Mouse (Mus musculus): ENCODE results near the gene Ttyh3.
A peak's percentile ranks its signal among the peaks of the same experiment; 100 is the strongest.

The Ttyh3 gene

DNA sequence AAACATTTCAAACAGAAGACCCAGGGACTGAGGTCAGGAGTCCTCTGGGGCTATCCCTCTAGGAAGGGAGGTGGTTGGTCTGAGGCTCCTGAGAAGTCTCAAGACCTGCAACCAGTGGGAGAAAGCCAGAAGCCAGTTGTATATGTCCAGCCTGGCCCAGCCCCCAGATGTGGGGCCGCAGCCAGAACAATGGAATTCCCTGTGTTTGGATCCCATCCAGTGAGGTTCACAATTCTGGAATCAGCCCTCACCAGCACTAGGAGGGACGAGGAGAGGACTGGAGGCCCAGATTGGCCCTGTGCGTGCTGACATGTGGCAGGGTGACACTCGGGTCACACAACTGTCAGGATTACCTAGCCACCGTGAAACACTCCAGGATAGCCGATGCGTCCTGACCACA, 3.8 kb upstream of the Ttyh3 start:
- no peak for DNase-seq (ENCODE audit: low spot score in 2 of 2)

DNA sequence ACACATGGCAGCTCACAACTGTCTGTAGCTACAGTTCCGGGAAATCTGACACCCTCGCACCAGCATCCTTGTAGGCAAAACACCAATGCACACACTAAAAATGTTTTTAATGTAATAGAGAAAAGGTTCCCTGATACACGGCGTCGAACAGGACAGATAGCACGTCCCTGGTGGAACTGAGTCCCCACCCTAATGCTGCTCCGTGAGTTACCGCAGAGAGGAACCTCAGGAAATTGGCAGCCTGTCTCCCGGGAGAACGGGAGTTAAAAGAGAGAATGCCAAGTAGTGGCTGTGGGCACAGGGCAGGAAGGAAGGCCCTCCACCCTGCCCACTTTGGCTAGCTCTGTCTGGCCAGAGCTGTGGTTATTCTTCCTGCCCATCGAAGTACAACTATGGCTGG, 2.4 kb upstream of the Ttyh3 start:
- DNase-seq (ENCODE audit: low spot score in 2 of 2) = no peak

DNA sequence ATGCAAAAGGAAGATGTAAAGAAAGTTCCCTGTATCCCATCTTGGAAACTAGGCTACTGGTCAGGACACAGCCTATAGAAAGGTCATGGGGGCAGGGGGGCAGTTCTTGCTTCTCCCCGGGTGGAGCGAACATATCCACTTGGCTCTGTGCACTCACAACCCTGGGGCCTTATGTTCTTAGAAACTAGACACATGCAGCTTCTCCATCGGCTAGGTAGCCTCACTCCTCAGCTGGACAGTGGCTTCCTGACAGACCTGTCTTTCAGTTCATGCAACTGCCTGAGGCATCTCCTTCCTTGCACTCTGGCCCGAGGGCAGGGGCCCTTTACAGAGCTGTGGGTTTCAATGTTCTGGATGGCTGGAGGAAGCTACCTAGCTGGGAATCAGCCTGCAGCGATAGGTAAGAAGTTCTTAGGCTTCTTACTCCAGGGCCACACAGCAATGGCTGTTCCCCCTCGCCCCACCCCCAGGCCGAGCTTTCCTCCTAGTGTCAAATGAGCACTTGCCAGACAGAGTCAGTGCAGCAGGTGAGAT, 1.1 kb upstream of the Ttyh3 start:
- DNase-seq (ENCODE audit: low spot score in 2 of 2) = no peak

GRCm38 (mm10) chr5:140649101-140649667, 353 bp upstream of the Ttyh3 start:
- peak; percentile 97 to 98 for DNase-seq (ENCODE audit: low spot score in 2 of 2)

- DNase-seq (ENCODE audit: low spot score in 2 of 2) = peak in 1 of 2 experiments; percentile 39
Observed at GRCm38 (mm10) chr5:140647821-140648518, 861 bp downstream of the Ttyh3 start.

DNA sequence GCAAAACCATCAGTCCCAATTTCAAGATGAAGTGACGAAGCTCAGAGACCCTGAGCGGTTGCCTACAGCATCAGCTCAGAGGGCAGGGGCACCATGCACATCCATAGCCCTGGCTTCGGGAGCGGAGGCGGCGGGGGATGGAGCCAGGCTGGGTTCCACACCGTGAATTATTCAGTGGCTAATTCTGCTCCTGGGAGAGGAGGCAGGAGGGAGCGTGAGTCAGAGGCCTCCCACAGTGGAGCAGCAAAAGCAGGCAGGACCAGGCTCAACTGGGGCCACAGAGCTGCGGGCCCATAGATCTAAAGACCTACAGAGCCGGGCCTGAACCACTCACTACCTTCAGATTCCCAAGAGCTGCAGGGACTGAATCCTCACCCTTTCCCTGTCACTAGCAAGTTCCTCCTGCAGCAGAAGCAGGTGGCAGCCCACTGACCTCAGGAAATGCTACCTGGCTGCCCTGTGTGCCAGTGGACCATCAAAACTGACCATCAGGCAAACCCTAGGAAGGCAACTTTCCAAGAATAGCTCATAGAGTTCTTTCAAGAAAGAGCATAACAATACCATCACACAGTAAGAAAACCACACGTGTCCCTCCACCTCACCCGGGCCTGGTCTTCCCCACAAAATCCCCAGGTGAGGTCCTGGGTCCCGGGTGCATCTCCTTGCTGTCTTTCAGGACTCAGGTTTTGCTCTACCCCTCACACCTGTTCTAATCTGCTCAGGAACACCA, 1.6 kb downstream of the Ttyh3 start:
- no peak for DNase-seq (ENCODE audit: low spot score in 2 of 2)

- DNase-seq (ENCODE audit: low spot score in 2 of 2) = no peak
Observed at GRCm38 (mm10) chr5:140646171-140646570, 2.7 kb downstream of the Ttyh3 start.

- DNase-seq (ENCODE audit: low spot score in 2 of 2) = no peak
Observed at GRCm38 (mm10) chr5:140645454-140645853, 3.4 kb downstream of the Ttyh3 start.

- peak; percentile 32 to 56 for DNase-seq (ENCODE audit: low spot score in 2 of 2)
Observed at GRCm38 (mm10) chr5:140644702-140645201, 4.1 kb downstream of the Ttyh3 start.

- DNase-seq (ENCODE audit: low spot score in 2 of 2) = no peak
Observed at GRCm38 (mm10) chr5:140644263-140644662, 4.6 kb downstream of the Ttyh3 start.

DNA sequence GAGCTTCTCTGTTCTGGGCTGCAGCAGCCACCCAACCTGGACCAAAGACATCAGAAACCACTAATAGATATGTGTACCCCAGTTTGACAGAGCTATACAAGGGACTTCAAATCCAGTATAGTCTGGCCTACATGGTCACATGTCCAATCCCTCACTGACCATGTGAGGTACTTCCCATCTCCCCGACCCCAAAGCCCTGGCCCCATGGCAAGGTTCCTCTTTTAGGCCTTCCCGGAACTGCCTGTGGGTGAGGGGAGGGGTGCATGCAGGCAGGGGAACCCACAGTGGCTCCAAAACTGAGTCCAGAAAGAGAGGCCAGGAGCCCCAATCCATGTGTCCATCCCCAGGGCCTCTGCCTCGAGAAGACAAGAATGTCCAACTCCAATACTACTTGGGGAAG, 6.8 kb downstream of the Ttyh3 start:
- peak; percentile 83 to 88 for DNase-seq (ENCODE audit: low spot score in 2 of 2)

GRCm38 (mm10) chr5:140641254-140641928, 7.4 kb downstream of the Ttyh3 start:
- DNase-seq (ENCODE audit: low spot score in 2 of 2) = no peak

DNA sequence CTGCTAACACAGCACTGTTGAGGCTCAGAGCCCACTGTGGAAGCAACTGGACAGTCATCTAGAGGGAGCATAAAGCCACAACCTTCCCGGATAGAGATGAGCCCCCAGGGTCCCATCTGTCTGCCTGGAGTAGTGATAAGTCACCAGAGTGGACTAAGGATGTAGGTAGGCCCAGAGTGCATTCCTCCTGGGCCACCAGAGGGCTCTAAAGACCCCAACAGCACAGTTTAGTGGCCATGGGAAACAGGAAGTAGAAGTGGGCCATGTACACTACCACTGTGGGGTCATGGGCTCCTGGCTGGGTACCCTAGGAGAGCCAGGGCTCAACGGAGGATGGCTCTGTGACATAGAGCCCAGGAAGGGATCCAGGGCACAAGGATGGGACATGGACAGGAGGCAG, 8.0 kb downstream of the Ttyh3 start:
- DNase-seq (ENCODE audit: low spot score in 2 of 2) = peak; percentile 33 to 44

GRCm38 (mm10) chr5:140639871-140640270, 9.0 kb downstream of the Ttyh3 start:
- no peak for DNase-seq (ENCODE audit: low spot score in 2 of 2)

DNA sequence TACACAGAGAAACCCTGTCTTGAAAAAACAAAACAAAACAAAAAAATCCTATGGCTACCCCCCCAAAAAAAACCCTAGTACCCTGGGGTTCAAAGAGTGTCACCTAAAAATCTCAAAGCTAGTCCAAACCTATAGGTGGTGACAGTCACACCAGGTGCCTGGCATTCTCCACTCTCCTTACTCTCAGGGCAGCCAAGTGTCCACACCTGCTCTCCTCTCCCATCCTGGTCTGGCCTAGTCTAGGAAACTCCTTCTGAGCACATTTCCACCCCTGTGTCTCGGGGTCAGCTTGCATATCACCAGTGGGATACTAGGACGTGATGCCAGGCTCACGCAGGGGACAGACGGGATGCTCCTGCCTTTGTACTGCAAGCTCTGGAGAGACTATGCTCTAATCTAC, 9.5 kb downstream of the Ttyh3 start:
- no peak for DNase-seq (ENCODE audit: low spot score in 2 of 2)

DNA sequence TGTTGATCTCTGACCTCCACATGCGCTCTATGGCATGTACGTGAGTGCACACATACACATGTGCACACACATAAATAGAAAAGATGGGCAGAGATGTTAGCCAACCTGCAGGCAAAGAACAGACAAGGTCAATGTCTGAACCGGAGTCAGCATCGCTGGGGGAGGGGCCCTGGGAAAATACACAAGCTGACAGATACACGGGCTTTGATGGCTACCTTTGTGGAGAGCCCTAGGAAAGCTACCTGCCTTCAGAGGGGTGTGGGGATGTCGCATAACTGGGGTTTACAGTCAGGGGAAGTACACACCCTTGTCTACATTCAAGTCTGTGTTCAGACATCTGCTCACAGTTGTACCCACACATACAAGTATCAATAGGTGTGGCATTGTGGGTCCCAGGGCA, 10.3 kb downstream of the Ttyh3 start:
- DNase-seq (ENCODE audit: low spot score in 2 of 2) = no peak

DNA sequence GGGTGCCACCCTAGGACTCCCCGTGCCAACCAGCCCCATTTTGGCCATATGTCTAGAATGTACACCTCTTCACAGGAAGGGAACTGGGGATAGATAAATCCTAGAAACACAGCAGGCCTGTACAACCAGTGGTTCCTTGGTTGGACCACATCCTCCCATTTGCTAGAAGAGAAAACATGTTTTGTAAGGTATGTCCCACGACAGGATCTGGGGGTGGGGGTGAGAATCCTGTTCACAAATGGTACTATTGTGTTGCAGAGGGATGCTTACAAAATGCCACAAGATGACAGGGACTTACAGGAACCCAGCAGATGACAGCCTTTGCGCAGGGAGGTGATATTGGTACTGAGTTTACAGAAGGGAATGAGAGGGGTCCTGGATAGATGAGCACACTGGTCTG, 10.8 kb downstream of the Ttyh3 start:
- no peak for DNase-seq (ENCODE audit: low spot score in 2 of 2)

- no peak for DNase-seq (ENCODE audit: low spot score in 2 of 2)
Observed at GRCm38 (mm10) chr5:140637058-140637410, 11.8 kb downstream of the Ttyh3 start.

DNA sequence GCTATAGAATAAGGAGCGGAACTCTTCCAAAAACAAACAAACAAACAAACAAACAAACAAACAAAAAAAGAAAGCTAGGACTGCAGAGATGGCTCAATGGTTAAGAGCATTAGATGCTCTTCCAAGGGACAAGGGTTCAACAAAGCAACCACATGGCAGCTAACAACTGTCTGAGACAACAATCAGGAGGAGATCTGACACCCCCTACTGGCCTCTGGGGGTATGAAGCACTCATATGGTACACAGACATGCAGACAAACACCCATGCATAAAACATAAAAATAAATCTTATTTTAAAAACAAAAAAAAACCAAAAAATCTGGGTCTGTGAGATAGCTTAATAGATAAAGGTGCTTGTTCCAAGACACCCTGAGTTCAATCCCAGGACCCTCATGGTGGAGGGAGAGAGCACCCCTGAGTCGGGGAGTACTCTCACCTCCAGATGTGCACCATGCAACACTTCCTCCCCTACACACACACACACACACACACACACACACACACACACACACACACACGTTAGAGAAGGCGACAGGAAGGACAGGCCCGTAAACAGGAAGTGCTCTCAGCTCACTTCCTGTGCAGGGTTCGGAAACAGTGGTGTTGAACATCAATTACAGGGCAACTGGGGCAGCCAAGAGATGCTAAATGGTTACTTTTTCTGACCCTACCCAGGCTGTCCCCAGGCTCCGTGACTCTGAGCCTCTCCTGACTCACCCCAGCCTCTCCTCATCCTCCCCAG, 12.3 kb downstream of the Ttyh3 start:
- DNase-seq (ENCODE audit: low spot score in 2 of 2) = peak; percentile 71 to 78

DNA sequence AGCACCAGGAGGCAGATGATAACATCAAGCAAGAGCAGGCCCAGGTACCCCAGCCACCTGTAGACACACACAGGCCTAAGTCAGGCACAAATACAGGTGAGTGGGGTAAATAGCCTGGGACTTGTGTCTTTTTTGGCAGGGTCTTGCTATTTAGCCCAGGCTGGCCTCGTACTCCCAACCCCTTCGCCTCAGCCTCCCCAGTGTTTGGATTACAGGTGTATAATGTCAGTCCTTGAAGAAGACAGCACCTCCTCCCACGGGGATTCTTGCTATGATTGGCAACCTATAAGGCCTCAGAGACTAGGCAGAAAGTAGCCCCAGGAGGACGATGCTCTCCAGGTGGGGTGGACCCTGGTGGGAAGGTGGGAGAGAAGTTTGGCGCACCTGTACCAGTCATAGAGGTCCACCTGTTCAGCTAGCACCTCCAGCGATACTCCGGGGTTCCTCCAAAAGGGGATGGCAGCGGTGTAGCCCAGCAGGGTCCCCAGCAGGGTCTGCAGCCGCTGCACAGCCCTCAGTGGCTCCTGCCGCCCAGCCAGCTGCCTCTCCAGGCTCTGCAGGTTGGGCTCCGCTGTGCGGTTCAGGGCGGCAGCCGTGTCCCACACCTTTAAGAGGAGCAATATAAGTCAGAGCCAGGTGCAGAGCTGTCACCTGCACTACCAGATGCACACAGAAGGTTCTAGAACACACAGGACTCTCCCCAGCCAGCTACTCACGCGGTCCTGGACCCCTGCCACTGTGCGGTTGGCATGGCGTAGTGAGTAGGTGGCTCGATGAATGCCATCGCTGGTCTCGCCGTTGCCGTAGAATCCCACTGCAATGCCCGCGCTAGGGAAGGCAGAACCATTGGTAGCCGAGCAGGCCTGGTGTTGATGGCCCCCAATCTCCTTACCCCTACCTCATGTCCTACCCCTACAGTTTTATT, 13.8 kb downstream of the Ttyh3 start:
- no peak for DNase-seq (ENCODE audit: low spot score in 2 of 2)

All from spleen, postnatal 36 days (tissue).